ENCODE assay signal across 8 mouse cellular contexts in genomic region chr2:152691564-152692217, GRCm38 (mm10). TPM values are rescaled to one million over a fixed set of nuclear protein-coding genes. Genes with fewer than 3 reads are reported as not detected.
A peak's percentile ranks its signal among the peaks of the same experiment; 100 is the strongest.
DNase-seq lines count a peak whose midpoint lies in the region; ATAC-seq and TF ChIP-seq lines count a peak whose summit lies in the region.

No protein-coding gene starts in this region.

- H3K4me3 ChIP-seq in hindbrain, postnatal 0 days (ENCODE audit: low read length), result no peak overlapping the region
- no peak overlapping the region for H3K4me3 ChIP-seq in midbrain, embryonic 15.5 days
- H3K4me3 ChIP-seq in intestine, embryonic 15.5 days (replicated peaks), result no peak overlapping the region

- WGBS in hindbrain, postnatal 0 days, result 71% methylated on average over 7 of the region's 7 CpGs
- 80% methylated on average over 7 of the region's 7 CpGs for WGBS in midbrain, embryonic 15.5 days
- WGBS in intestine, embryonic 15.5 days, result 67% methylated on average over 7 of the region's 7 CpGs

- no peak for ATAC-seq in hindbrain, postnatal 0 days
- no peak for ATAC-seq in midbrain, embryonic 15.5 days (replicated peaks)
- ATAC-seq in intestine, embryonic 15.5 days, result no peak

- H3K27me3 ChIP-seq in hindbrain, postnatal 0 days (ENCODE audit: insufficient read depth, low read length), result no peaks in the 10 kb centered on the region
- H3K27me3 ChIP-seq in midbrain, embryonic 15.5 days (replicated peaks), result no peaks in the 10 kb centered on the region
- H3K27me3 ChIP-seq in intestine, embryonic 15.5 days (replicated peaks), result no peaks in the 10 kb centered on the region

- no peak overlapping the region; the same call in 1 of the 2 replicates for H3K9ac ChIP-seq in hindbrain, postnatal 0 days (replicated peaks; ENCODE audit: low read length)
- no peak overlapping the region for H3K9ac ChIP-seq in midbrain, embryonic 15.5 days
- no peak overlapping the region for H3K9ac ChIP-seq in intestine, embryonic 15.5 days

- H3K9me3 ChIP-seq in hindbrain, postnatal 0 days (ENCODE audit: low read length), result no peaks in the 10 kb centered on the region
- H3K9me3 ChIP-seq in midbrain, embryonic 15.5 days, result no peaks in the 10 kb centered on the region
- H3K9me3 ChIP-seq in intestine, embryonic 15.5 days, result no peaks in the 10 kb centered on the region

- peaks cover 36% of the 10 kb centered on the region for H3K36me3 ChIP-seq in hindbrain, postnatal 0 days (ENCODE audit: insufficient read depth, low read length)
- H3K36me3 ChIP-seq in midbrain, embryonic 15.5 days (replicated peaks), result peaks cover 30% of the 10 kb centered on the region
- peaks cover 28% of the 10 kb centered on the region for H3K36me3 ChIP-seq in intestine, embryonic 15.5 days

- peak; percentile 65 for TF ChIP-seq CTCF in hindbrain, postnatal 0 days (IDR thresholded peaks at IDR 0.05; ENCODE audit: low read depth)

- H3K4me1 ChIP-seq in hindbrain, postnatal 0 days (ENCODE audit: insufficient read depth, low read length), result no peaks in the 10 kb centered on the region
- H3K4me1 ChIP-seq in midbrain, embryonic 15.5 days, result peaks cover 16% of the 10 kb centered on the region
- no peaks in the 10 kb centered on the region for H3K4me1 ChIP-seq in intestine, embryonic 15.5 days (replicated peaks)

- H3K27ac ChIP-seq in hindbrain, postnatal 0 days, result no peak overlapping the region; the same call in 1 of the 2 replicates
- 0 out of 2 replicates have a peak overlapping the region, but pooled peaks have one; percentile 51 for H3K27ac ChIP-seq in midbrain, embryonic 15.5 days
- H3K27ac ChIP-seq in intestine, embryonic 15.5 days, result no peak overlapping the region

- H3K4me2 ChIP-seq in hindbrain, postnatal 0 days (ENCODE audit: low read depth, low read length), result no peak overlapping the region
- no peak overlapping the region for H3K4me2 ChIP-seq in midbrain, embryonic 15.5 days
- no peak overlapping the region for H3K4me2 ChIP-seq in intestine, embryonic 15.5 days (replicated peaks)

- DNase-seq in kidney, adult 18-20 months, result peak; percentile 47
- no peak for DNase-seq in kidney, adult 11 months
- peak; percentile 70 to 73 for DNase-seq in adrenal gland, postnatal 36 days
- DNase-seq in hindbrain, postnatal 0 days (ENCODE audit: low spot score), result peak; percentile 56
- no peak for DNase-seq in gastrocnemius, adult 18-20 months (ENCODE audit: low spot score)
- DNase-seq in thymus, postnatal 36 days, result no peak

RNA-seq across cellular contexts. Expression of gene Mcts2, which starts 4.9 kb away (rescaled TPM):
- 10 to 100 TPM; 27.2 to 31.7 TPM for total RNA-seq in adrenal gland, postnatal 36 days (2021)
- total RNA-seq in hindbrain, postnatal 0 days (2014; rRNA removed), result 9.0 and 14.0 TPM in 2 replicates
- 29.4 and 31.2 TPM in 2 replicates for polyA plus RNA-seq in hindbrain, postnatal 0 days (2015; fragmentation: Nextera tagmentation; extraction: Ambion mirVana)
- polyA plus RNA-seq in midbrain, embryonic 15.5 days (2015; fragmentation: Nextera tagmentation; extraction: Ambion mirVana), result 33.7 and 34.3 TPM in 2 replicates
- total RNA-seq in gastrocnemius, adult 18-20 months (2021), result 10 to 100 TPM; 11.3 to 12.7 TPM
- polyA plus RNA-seq in intestine, embryonic 15.5 days (2015; fragmentation: Nextera tagmentation; extraction: Ambion mirVana), result 26.3 and 26.8 TPM in 2 replicates

RNA-seq across cellular contexts. Expression of gene H13, which starts 22.4 kb away (rescaled TPM):
- total RNA-seq in adrenal gland, postnatal 36 days (2021), result 100 to 1,000 TPM; 169 to 173 TPM
- 182 and 196 TPM in 2 replicates for total RNA-seq in hindbrain, postnatal 0 days (2014; rRNA removed)
- 162 and 163 TPM in 2 replicates for polyA plus RNA-seq in hindbrain, postnatal 0 days (2015; fragmentation: Nextera tagmentation; extraction: Ambion mirVana)
- 178 and 186 TPM in 2 replicates for polyA plus RNA-seq in midbrain, embryonic 15.5 days (2015; fragmentation: Nextera tagmentation; extraction: Ambion mirVana)
- 10 to 100 TPM; 29.5 to 30.8 TPM for total RNA-seq in gastrocnemius, adult 18-20 months (2021)
- polyA plus RNA-seq in intestine, embryonic 15.5 days (2015; fragmentation: Nextera tagmentation; extraction: Ambion mirVana), result 115 and 120 TPM in 2 replicates

RNA-seq across cellular contexts. Expression of gene Id1, which starts 44.4 kb away (rescaled TPM):
- 100 to 1,000 TPM in 1 of 2 experiments, 10 to 100 TPM in 1; 68.4 to 105 TPM for total RNA-seq in adrenal gland, postnatal 36 days (2021)
- 142 and 198 TPM in 2 replicates for total RNA-seq in hindbrain, postnatal 0 days (2014; rRNA removed)
- polyA plus RNA-seq in hindbrain, postnatal 0 days (2015; fragmentation: Nextera tagmentation; extraction: Ambion mirVana), result 99.3 and 104 TPM in 2 replicates
- polyA plus RNA-seq in midbrain, embryonic 15.5 days (2015; fragmentation: Nextera tagmentation; extraction: Ambion mirVana), result 30.7 and 33.7 TPM in 2 replicates
- total RNA-seq in gastrocnemius, adult 18-20 months (2021), result 10 to 100 TPM; 16.0 to 28.5 TPM
- 102 and 116 TPM in 2 replicates for polyA plus RNA-seq in intestine, embryonic 15.5 days (2015; fragmentation: Nextera tagmentation; extraction: Ambion mirVana)

Comparison
In these comparisons a context has a peak if more than half of its experiments do, and no peak if none do; other contexts are left out.
1. DNase-seq: peak in kidney, adult 18-20 months (single experiment), adrenal gland, postnatal 36 days (2 of 2) and hindbrain, postnatal 0 days (single experiment); none in kidney, adult 11 months (single experiment), gastrocnemius, adult 18-20 months (single experiment) and thymus, postnatal 36 days (0 of 2).